Mouse (Mus musculus) lung, adult 2 months (tissue): Measurements from ENCODE around the gene Itga3.

Experiments used
- CTCF ChIP-seq: fragments of 200-500 bp; IDR thresholded peaks from 2 replicates; pipeline ENCODE4 v1.5.1; 2011; ENCODE audit warnings: mild to moderate bottlenecking, low read length, control low read depth; ENCODE audit not compliant: insufficient read depth
- POLR2A ChIP-seq: fragments of 200-500 bp; IDR thresholded peaks from 2 replicates; pipeline ENCODE4 v1.6.1; 2011; ENCODE audit warnings: low read depth, mild to moderate bottlenecking, control low read depth, low read length, borderline replicate concordance; ENCODE audit errors: extremely low read depth

GRCm38 (mm10) chr11:95084811-95085382 lies 8.3 kb upstream of the Itga3 start:
- TF ChIP-seq CTCF (no peak), POLR2A (no peak)
